Mouse (Mus musculus) spleen, adult 2 months (tissue): ENCODE data around the gene Fnip2.

Experiments used
- CTCF ChIP-seq: fragments of 200-500 bp; IDR thresholded peaks from 2 replicates; pipeline ENCODE4 v1.5.1; 2011; ENCODE audit warnings: mild to moderate bottlenecking, inconsistent platforms; ENCODE audit not compliant: insufficient read depth, insufficient read length, insufficient replicate concordance; ENCODE audit errors: extremely low read depth
- POLR2A ChIP-seq: fragments of 200-500 bp; IDR thresholded peaks from 2 replicates; pipeline ENCODE4 v1.6.1; 2011; ENCODE audit warnings: low read depth, low read length, inconsistent platforms

DNA sequence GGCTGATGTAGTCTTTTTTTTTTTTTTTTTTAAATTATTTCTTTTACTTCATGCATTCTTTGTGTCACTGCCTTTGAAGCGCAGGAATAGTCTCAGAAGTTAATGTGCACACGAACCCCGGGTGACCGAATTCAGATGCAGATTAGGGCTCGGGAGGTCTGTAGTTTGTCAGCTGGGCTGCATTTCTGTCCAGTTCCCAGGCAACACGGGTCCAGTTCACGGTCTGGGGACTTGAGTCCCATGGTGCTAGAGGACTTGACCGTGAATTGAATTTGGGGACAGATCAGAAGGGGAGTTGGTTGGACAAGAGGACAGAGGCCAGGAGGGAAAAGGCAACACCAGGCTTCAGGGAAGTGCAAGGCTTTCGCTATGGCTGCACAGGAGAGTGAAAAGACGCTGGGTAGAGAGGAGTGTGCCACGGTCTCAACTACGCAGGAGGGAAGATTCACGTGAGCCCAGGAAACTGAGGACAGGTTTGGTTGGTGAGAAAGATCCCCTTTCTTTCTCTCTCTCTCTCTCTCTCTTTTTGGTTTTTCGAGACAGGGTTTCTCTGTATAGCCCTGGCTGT, 114.8 kb downstream of the Fnip2 start:
- TF ChIP-seq CTCF (no peak), POLR2A (no peak)
